Mouse (Mus musculus) testis, adult 2 months (tissue): ENCODE data around the gene Chd2.

Source experiments
- CTCF ChIP-seq: fragments of 200-500 bp; IDR thresholded peaks from 2 replicates; pipeline ENCODE4 v1.5.1; 2012; ENCODE audit warnings: low read depth, mild to moderate bottlenecking, inconsistent platforms, low read length, moderate library complexity; ENCODE audit not compliant: control insufficient read depth, insufficient read depth, insufficient replicate concordance
- POLR2A ChIP-seq: fragments of 200-500 bp; IDR thresholded peaks from 2 replicates; pipeline ENCODE4 v1.6.1; 2012; ENCODE audit warnings: low read depth, mild to moderate bottlenecking, inconsistent platforms, low read length, moderate library complexity; ENCODE audit not compliant: control insufficient read depth

- TF ChIP-seq CTCF, result no peak
- no peak for TF ChIP-seq POLR2A
These were observed 5.2 kb upstream of the Chd2 start for GRCm38 (mm10) chr7:73546561-73547510.
